Mouse (Mus musculus): ENCODE data around the gene Gcgr.

DNA sequence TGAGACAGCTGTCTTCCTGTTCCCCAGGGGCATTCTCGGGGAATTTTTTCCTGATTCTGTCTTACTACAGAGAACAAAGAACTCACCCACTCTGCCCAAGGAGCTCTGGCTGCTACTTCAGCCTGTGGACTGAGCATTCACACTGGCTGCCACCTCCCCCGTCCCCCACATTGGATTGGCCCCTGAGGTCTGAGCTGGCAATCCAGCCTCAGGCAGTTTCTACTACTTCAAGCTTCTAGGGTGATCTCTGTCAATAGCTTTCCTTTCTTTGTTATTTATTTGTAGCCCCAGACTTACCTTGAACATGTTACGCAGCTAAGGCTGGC lies 37.7 kb upstream of the Gcgr start:
- TF ChIP-seq USF1 (IDR thresholded peaks at IDR 0.05; ENCODE audit: low read depth) (no peak), CTCF (IDR thresholded peaks at IDR 0.05; ENCODE audit: control insufficient read depth, insufficient read depth, insufficient read length) (no peak)
